Mouse (Mus musculus): Measurements from ENCODE around the gene Lgi4. TPM values are rescaled to one million over a fixed set of nuclear protein-coding genes. Genes with fewer than 3 reads are reported as not detected.

Lgi4 gene
- total and polyA plus RNA-seq, 3 experiments = not detected

DNA sequence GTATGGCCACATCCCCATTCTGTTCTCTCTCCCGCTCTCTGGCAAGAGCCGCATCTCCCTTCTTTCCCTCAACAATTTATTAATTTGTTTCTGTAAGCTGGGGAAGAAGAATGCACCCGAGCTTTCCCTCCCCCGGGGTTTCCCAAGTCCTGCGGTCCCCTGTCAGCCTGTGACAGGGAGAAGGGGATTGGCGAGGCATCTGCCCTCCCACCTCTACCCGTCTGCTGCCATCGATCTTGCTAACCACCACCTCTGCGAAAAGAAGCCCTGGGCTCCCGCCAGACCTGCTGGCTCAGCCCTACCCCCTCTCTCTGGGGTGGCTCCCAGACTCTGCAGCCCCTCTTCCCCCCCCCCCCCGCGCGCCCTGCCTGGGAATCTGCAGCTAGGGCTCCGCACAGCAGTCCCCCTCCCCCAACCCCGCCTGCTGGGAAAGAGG lies 9.3 kb upstream of the Lgi4 start:
- H3K27ac ChIP-seq (ENCODE audit: insufficient read depth, low read depth) = no peak overlapping the region
- H3K36me3 ChIP-seq (replicated peaks in 1 of 2; ENCODE audit: control insufficient read depth in 1 of 2, insufficient read depth in 1 of 2, low read length in 1 of 2) = no peaks in the 10 kb centered on the region
- H3K9me3 ChIP-seq (replicated peaks; ENCODE audit: low read length) = no peaks in the 10 kb centered on the region
- peaks cover 77% of the 10 kb centered on the region for H3K27me3 ChIP-seq (replicated peaks)
- in situ Hi-C loops (cut with MboI; ENCODE audit: low pct_ligation_motif_present, low pct_unique_long_range_greater_than_20kb, low sequenced_read_pairs) (no loop called here), dilution Hi-C loops (cut with MboI; ENCODE audit: extremely low pct_ligation_motif_present, extremely low pct_unique_long_range_greater_than_20kb, low sequenced_read_pairs) (no loop called here)
- H3K4me2 ChIP-seq (ENCODE audit: insufficient read depth, low read depth, poor library complexity, severe bottlenecking) = no peak overlapping the region
- no peaks in the 10 kb centered on the region for H3K79me2 ChIP-seq (replicated peaks; ENCODE audit: control insufficient read depth, extremely low read depth, insufficient read depth, poor library complexity, severe bottlenecking)
- no peak for DNase-seq (ENCODE audit: extremely low read depth)
- TF ChIP-seq TCF12 (IDR thresholded peaks at IDR 0.05; ENCODE audit: low read depth, low read length) (no peak), ZMIZ1 (IDR thresholded peaks at IDR 0.05; ENCODE audit: low read depth, low read length) (no peak)
- H3K4me1 ChIP-seq (ENCODE audit: control insufficient read depth in 1 of 2, insufficient read depth in 2 of 2) = peaks cover 13 to 25% of the 10 kb centered on the region in 2 experiments
- no peak overlapping the region for H3K9ac ChIP-seq (ENCODE audit: insufficient read depth, low read depth)
- no peak overlapping the region for H3K4me3 ChIP-seq (replicated peaks in 1 of 3; ENCODE audit: low read depth in 2 of 3, low read length in 2 of 3, poor library complexity in 1 of 3)

DNA sequence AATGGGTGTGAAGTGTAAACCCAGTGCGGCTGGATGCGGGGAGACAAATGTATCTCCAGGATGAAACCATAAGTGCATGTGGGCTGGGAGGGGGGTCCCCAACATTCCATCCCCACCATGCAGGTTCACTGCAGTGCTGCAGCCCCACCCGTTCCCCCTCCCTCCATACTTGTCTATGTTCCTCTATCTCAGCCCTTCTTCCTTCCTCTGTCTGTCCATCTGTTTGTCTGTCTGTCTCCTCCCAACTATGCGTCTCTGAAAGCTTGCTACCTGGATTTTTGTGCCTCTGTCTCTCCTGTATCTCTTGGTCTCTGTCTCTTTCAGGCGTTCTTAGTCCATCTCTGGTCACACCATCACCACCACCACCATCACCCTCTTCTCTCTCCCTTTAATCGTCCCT lies 8.7 kb upstream of the Lgi4 start:
- dilution Hi-C loops (cut with MboI; ENCODE audit: extremely low pct_ligation_motif_present, extremely low pct_unique_long_range_greater_than_20kb, low sequenced_read_pairs) (no loop called here), in situ Hi-C loops (cut with MboI; ENCODE audit: low pct_ligation_motif_present, low pct_unique_long_range_greater_than_20kb, low sequenced_read_pairs) (no loop called here)
- DNase-seq (ENCODE audit: extremely low read depth) = no peak
- Histone ChIP-seq H3K9ac (ENCODE audit: insufficient read depth, low read depth) (no peak overlapping the region), H3K4me2 (ENCODE audit: insufficient read depth, low read depth, poor library complexity, severe bottlenecking) (no peak overlapping the region), H3K36me3 (replicated peaks in 1 of 2; ENCODE audit: control insufficient read depth in 1 of 2, insufficient read depth in 1 of 2, low read length in 1 of 2) (no peaks in the 10 kb centered on the region), H3K27me3 (replicated peaks) (peaks cover 75% of the 10 kb centered on the region), H3K4me3 (replicated peaks in 1 of 3; ENCODE audit: low read depth in 2 of 3, low read length in 2 of 3, poor library complexity in 1 of 3) (no peak overlapping the region), H3K4me1 (ENCODE audit: control insufficient read depth in 1 of 2, insufficient read depth in 2 of 2) (peaks cover 13 to 25% of the 10 kb centered on the region in 2 experiments), H3K9me3 (replicated peaks; ENCODE audit: low read length) (no peaks in the 10 kb centered on the region), H3K79me2 (replicated peaks; ENCODE audit: control insufficient read depth, extremely low read depth, insufficient read depth, poor library complexity, severe bottlenecking) (no peaks in the 10 kb centered on the region), H3K27ac (ENCODE audit: insufficient read depth, low read depth) (no peak overlapping the region)
- no peak for TF ChIP-seq MAFK (IDR thresholded peaks at IDR 0.05; ENCODE audit: insufficient replicate concordance, low read length)
- no peak for TF ChIP-seq USF1 (IDR thresholded peaks at IDR 0.05; ENCODE audit: low read depth, low read length)
- TF ChIP-seq SIN3A (IDR thresholded peaks at IDR 0.05; ENCODE audit: low read length) = no peak
- no peak for TF ChIP-seq RCOR1 (conservative IDR thresholded peaks at IDR 0.05; ENCODE audit: low read depth, low read length)
- no peak for TF ChIP-seq HCFC1 (IDR thresholded peaks at IDR 0.05; ENCODE audit: low read depth, low read length)
- no peak for TF ChIP-seq BHLHE40 (IDR thresholded peaks at IDR 0.05; ENCODE audit: low read depth, low read length)
- TF ChIP-seq KAT2A (IDR thresholded peaks at IDR 0.05; ENCODE audit: insufficient replicate concordance, low read length) = no peak
- no peak for TF ChIP-seq TCF12 (IDR thresholded peaks at IDR 0.05; ENCODE audit: low read depth, low read length)
- no peak for TF ChIP-seq GABPA (IDR thresholded peaks at IDR 0.05; ENCODE audit: insufficient replicate concordance, low read depth, low read length)
- no peak for TF ChIP-seq IRF4 (IDR thresholded peaks at IDR 0.05; ENCODE audit: low read depth, low read length)
- no peak for TF ChIP-seq UBTF (IDR thresholded peaks at IDR 0.05; ENCODE audit: low read depth, low read length)
- no peak for TF ChIP-seq SMC3 (IDR thresholded peaks at IDR 0.05; ENCODE audit: low read depth, low read length)
- TF ChIP-seq ZKSCAN1 (IDR thresholded peaks at IDR 0.05; ENCODE audit: borderline replicate concordance, low read depth, low read length) = no peak
- no peak for TF ChIP-seq NELFE (IDR thresholded peaks at IDR 0.05; ENCODE audit: low read depth, low read length)
- TF ChIP-seq CHD2 (IDR thresholded peaks at IDR 0.05; ENCODE audit: low read length) = no peak
- no peak for TF ChIP-seq TBP (conservative IDR thresholded peaks at IDR 0.05; ENCODE audit: low read depth, low read length)
- TF ChIP-seq EP300 (IDR thresholded peaks at IDR 0.05; ENCODE audit: low read length) = no peak
- no peak for TF ChIP-seq MAX (IDR thresholded peaks at IDR 0.05; ENCODE audit: low read length)

Measured in CH12.LX (cell line).